Mouse (Mus musculus) embryonic facial prominence, embryonic 11.5 days (tissue): ENCODE results near the gene Gan. TPM values are rescaled to one million over a fixed set of nuclear protein-coding genes. Genes with fewer than 3 reads are reported as not detected.

Source experiments
- ATAC-seq: fragments of 200-750 bp; cut with Nextera tagmentation; replicated peaks from 2 replicates; pipeline ENCODE4 v1.8.0; 2017; ENCODE audit warnings: low read depth; ENCODE audit not compliant: insufficient number of reproducible peaks, low FRiP score, low TSS enrichment
- DNase-seq: peaks from one replicate; pipeline ENCODE4 v3.0.0-alpha.2; 2015; ENCODE audit warnings: low spot score
- H3K27ac ChIP-seq: fragments of 300-500 bp; sonication (generic); replicated peaks from 2 replicates; pipeline ENCODE4 v1.5.1; 2014; ENCODE audit warnings: mild to moderate bottlenecking, low read depth, low read length, control low read depth
- H3K27me3 ChIP-seq: fragments of 300-500 bp; sonication (generic); 2 replicates; pipeline ENCODE4 v1.6.1; 2014; ENCODE audit warnings: mild to moderate bottlenecking, low read length, moderate library complexity, mixed read lengths; ENCODE audit not compliant: control insufficient read depth, insufficient read depth
- H3K36me3 ChIP-seq: fragments of 300-500 bp; sonication (generic); replicated peaks from 2 replicates; pipeline ENCODE4 v1.6.1; 2014; ENCODE audit warnings: low read depth, mild to moderate bottlenecking, low read length, moderate library complexity, mixed read lengths; ENCODE audit not compliant: control insufficient read depth, insufficient read depth
- H3K4me1 ChIP-seq: fragments of 300-500 bp; sonication (generic); 2 replicates; pipeline ENCODE4 v1.6.1; 2014; ENCODE audit warnings: low read length, mixed read lengths; ENCODE audit not compliant: control insufficient read depth, insufficient read depth
- H3K4me2 ChIP-seq: fragments of 300-500 bp; sonication (generic); 2 replicates; pipeline ENCODE4 v1.6.1; 2014; ENCODE audit warnings: low read depth, mild to moderate bottlenecking, control low read depth, low read length, moderate library complexity
- H3K4me3 ChIP-seq: fragments of 300-500 bp; sonication (generic); 2 replicates; pipeline ENCODE4 v1.5.1; 2014; ENCODE audit warnings: low read depth, low read length, control low read depth
- H3K9ac ChIP-seq: fragments of 300-500 bp; sonication (generic); replicated peaks from 2 replicates; pipeline ENCODE4 v1.6.1; 2014; ENCODE audit warnings: mild to moderate bottlenecking, control low read depth, low read length
- H3K9me3 ChIP-seq: fragments of 300-500 bp; sonication (generic); replicated peaks from 2 replicates; pipeline ENCODE4 v1.6.1; 2016; ENCODE audit warnings: mild to moderate bottlenecking, low read length, inconsistent platforms, mixed read lengths; ENCODE audit not compliant: control insufficient read depth
- WGBS: fragments of 180-500 bp; shearing (Covaris S2); extraction: QIAGEN DNeasy Blood & Tissue Kit; methylation state at CpG from one replicate; pipeline ENCODE4 v1.1.7; 2014; 5-methylcytosine and 5-hydroxymethylcytosine counted together
- polyA plus RNA-seq: library from polyadenylated mRNA; unstranded; fragments of >200 nt; fragmentation: Nextera tagmentation; extraction: Ambion mirVana; gene quantifications from 2 replicates; pipeline ENCODE4 v1.2.1, GENCODE M21; 2014

Gene Gan
- polyA plus RNA-seq, 1 experiment from 2014 or later = 1.9 TPM

GRCm38 (mm10) chr8:117174536-117174935 lies 16.6 kb downstream of the Gan start:
- no peaks in the 10 kb centered on the region for H3K4me1 ChIP-seq
- no peak overlapping the region for H3K9ac ChIP-seq
- H3K4me3 ChIP-seq = no peak overlapping the region
- H3K36me3 ChIP-seq = no peaks in the 10 kb centered on the region
- ATAC-seq (no peak), DNase-seq (no peak)
- WGBS = 92% methylated on average over 5 of the region's 5 CpGs
- no peaks in the 10 kb centered on the region for H3K27me3 ChIP-seq
- no peaks in the 10 kb centered on the region for H3K9me3 ChIP-seq
- H3K4me2 ChIP-seq = no peak overlapping the region
- H3K27ac ChIP-seq = no peak overlapping the region

GRCm38 (mm10) chr8:117176308-117176707 lies 18.4 kb downstream of the Gan start:
- Histone ChIP-seq H3K9ac (no peak overlapping the region), H3K4me1 (no peaks in the 10 kb centered on the region), H3K9me3 (no peaks in the 10 kb centered on the region), H3K4me2 (no peak overlapping the region), H3K27me3 (no peaks in the 10 kb centered on the region), H3K4me3 (no peak overlapping the region), H3K36me3 (no peaks in the 10 kb centered on the region), H3K27ac (no peak overlapping the region)
- ATAC-seq (no peak), DNase-seq (no peak)
- 85% methylated on average over 5 of the region's 5 CpGs for WGBS

DNA sequence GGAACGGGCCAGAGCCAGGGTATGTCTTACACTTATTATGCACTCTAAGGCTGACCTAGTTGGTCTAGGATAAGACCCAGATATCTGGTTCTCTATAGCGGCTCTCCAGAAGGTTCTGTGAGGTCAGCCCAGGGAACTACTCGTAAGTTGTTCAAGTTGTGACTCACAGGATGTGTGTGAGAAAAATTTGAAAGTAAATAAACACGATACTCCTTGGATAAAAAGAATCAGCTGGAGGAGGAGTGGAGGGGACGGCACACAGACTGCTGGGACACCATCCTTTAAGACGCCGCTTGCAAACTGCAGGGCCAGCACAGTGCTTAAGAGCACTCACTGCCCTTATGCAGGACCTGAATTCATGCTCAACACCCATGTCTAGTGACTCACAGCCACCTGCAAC lies 19.3 kb downstream of the Gan start:
- H3K4me2 ChIP-seq = no peak overlapping the region
- no peak for ATAC-seq
- H3K27ac ChIP-seq = no peak overlapping the region
- no peaks in the 10 kb centered on the region for H3K4me1 ChIP-seq
- no peak for DNase-seq
- H3K9ac ChIP-seq = no peak overlapping the region
- WGBS = 86% methylated on average over 7 of the region's 7 CpGs
- no peaks in the 10 kb centered on the region for H3K9me3 ChIP-seq
- H3K4me3 ChIP-seq = no peak overlapping the region
- H3K36me3 ChIP-seq = no peaks in the 10 kb centered on the region
- H3K27me3 ChIP-seq = no peaks in the 10 kb centered on the region

DNA sequence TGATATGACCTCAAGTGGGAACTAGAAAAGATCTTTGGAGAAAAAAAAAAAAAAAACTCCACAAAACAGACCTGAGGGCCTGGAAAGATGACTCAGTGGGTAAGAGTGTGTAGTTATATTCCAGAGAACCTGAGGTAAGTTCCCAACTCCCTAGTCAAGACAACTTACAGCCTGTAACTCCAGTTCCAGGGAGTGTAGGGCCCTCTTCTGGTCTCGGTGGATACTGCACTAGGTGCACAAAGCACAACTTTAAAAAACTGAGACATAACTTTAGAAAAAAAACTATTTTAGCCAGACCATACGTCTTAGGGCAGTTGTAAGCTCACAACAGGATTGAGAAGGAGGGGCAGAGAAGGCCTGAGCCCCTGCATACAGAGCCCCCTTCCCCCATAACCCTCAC lies 20.1 kb downstream of the Gan start:
- no peak overlapping the region for H3K9ac ChIP-seq
- H3K9me3 ChIP-seq = no peaks in the 10 kb centered on the region
- no peaks in the 10 kb centered on the region for H3K36me3 ChIP-seq
- H3K27me3 ChIP-seq = no peaks in the 10 kb centered on the region
- 86% methylated on average over 2 of the region's 2 CpGs for WGBS
- no peak overlapping the region for H3K27ac ChIP-seq
- DNase-seq (no peak), ATAC-seq (no peak)
- no peak overlapping the region for H3K4me2 ChIP-seq
- H3K4me3 ChIP-seq = no peak overlapping the region
- H3K4me1 ChIP-seq = no peaks in the 10 kb centered on the region

DNA sequence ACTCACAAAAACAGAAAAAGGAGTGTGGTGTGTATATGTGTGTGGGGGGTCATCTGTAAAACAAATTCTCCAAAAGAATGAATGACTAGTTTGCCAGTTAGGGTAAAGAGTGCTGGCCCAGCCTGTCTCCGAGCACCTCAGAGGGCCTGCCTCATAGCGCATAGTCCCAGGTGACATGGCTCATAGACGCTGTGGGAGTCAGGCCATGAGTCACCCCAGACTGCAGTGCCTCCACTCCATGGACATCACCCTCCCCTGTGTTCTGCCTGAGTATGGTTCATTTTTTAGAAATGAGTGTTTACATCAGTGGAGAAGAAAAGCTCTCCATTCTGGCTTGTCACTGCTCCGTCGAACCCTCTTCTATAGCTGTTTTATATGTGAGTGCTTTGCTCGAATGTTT lies 20.7 kb downstream of the Gan start:
- DNase-seq (no peak), ATAC-seq (no peak)
- Histone ChIP-seq H3K9ac (no peak overlapping the region), H3K27me3 (no peaks in the 10 kb centered on the region), H3K36me3 (no peaks in the 10 kb centered on the region), H3K4me3 (no peak overlapping the region), H3K27ac (no peak overlapping the region), H3K4me1 (no peaks in the 10 kb centered on the region), H3K4me2 (no peak overlapping the region), H3K9me3 (no peaks in the 10 kb centered on the region)
- 91% methylated on average over 6 of the region's 6 CpGs for WGBS

DNA sequence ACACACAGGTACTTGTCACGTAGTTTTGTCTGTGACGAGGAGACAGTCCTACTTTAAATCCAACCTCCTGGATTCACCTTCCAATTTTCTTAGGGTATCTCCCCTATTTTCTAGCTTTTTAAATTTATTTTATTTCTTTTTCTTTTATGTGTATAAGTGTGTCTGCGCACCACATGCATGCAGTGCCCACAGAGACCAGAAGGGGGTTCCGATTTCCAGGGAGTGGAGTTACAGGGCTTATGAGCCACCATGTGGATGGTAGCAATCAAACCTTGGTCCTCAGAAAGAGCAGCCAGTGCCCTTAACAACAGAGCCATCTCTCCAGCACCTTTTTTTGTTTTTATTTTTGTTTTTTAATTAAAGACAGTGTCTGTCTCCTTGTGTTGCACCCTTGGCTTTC lies 24.8 kb downstream of the Gan start:
- Histone ChIP-seq H3K27ac (no peak overlapping the region), H3K9me3 (no peaks in the 10 kb centered on the region), H3K4me3 (no peak overlapping the region), H3K4me1 (no peaks in the 10 kb centered on the region), H3K9ac (no peak overlapping the region), H3K27me3 (no peaks in the 10 kb centered on the region), H3K4me2 (no peak overlapping the region), H3K36me3 (no peaks in the 10 kb centered on the region; the same call in 1 of the 2 replicates)
- no peak for DNase-seq
- no peak for ATAC-seq
- 96% methylated on average over 4 of the region's 4 CpGs for WGBS

GRCm38 (mm10) chr8:117183664-117184377 lies 25.9 kb downstream of the Gan start:
- Histone ChIP-seq H3K4me3 (no peak overlapping the region), H3K4me2 (no peak overlapping the region), H3K4me1 (no peaks in the 10 kb centered on the region), H3K36me3 (no peaks in the 10 kb centered on the region; the same call in 1 of the 2 replicates), H3K27ac (no peak overlapping the region), H3K9me3 (no peaks in the 10 kb centered on the region), H3K9ac (no peak overlapping the region), H3K27me3 (no peaks in the 10 kb centered on the region)
- no peak for ATAC-seq
- DNase-seq = no peak
- WGBS = 92% methylated on average over 8 of the region's 8 CpGs

DNA sequence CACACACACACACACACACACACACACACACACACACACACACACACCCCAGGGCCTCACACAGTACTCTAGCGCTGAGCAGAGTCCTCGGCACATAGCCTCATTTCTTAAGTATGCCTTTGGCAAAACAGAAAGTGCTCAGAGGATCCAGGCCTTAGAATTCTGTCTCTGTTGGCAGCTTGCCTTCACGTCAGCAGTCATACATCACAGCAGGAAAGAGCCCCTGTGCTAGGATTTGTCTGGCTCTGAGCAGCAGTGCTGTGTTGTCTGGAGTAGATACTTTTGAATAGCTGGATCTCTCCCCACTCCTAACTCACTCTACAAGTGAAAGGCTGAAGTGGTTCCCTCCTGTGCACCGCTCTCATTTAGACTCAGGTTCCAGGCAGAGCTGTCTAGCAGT lies 36.4 kb downstream of the Gan start:
- Histone ChIP-seq H3K36me3 (0 out of 2 replicates have a peak, but pooled peaks cover 2% of the 10 kb centered on the region), H3K27me3 (no peaks in the 10 kb centered on the region), H3K9me3 (no peaks in the 10 kb centered on the region), H3K27ac (no peak overlapping the region), H3K9ac (no peak overlapping the region), H3K4me1 (no peaks in the 10 kb centered on the region), H3K4me2 (no peak overlapping the region), H3K4me3 (no peak overlapping the region)
- WGBS = 85% methylated on average over 4 of the region's 4 CpGs
- ATAC-seq (no peak), DNase-seq (no peak)
